Mouse (Mus musculus) embryonic facial prominence, embryonic 13.5 days (tissue): ENCODE data around the gene Pomgnt1. TPM values are rescaled to one million over a fixed set of nuclear protein-coding genes. Genes with fewer than 3 reads are reported as not detected.

Source experiments
- ATAC-seq: fragments of 200-750 bp; cut with Nextera tagmentation; 2 replicates; pipeline ENCODE4 v1.8.0; 2017; ENCODE audit warnings: low read depth; ENCODE audit not compliant: insufficient number of reproducible peaks, insufficient read depth, low FRiP score, low TSS enrichment
- H3K27ac ChIP-seq: fragments of 300-500 bp; sonication (generic); 2 replicates; pipeline ENCODE4 v1.5.1; 2015; ENCODE audit warnings: moderate library complexity, mild to moderate bottlenecking, inconsistent platforms
- H3K27me3 ChIP-seq: fragments of 300-500 bp; sonication (generic); 2 replicates; pipeline ENCODE4 v1.6.1; 2015; ENCODE audit warnings: mild to moderate bottlenecking, inconsistent platforms
- H3K36me3 ChIP-seq: fragments of 300-500 bp; sonication (generic); 2 replicates; pipeline ENCODE4 v1.6.1; 2015; ENCODE audit warnings: mild to moderate bottlenecking, inconsistent platforms
- H3K4me1 ChIP-seq: fragments of 300-500 bp; sonication (generic); 2 replicates; pipeline ENCODE4 v1.6.1; 2015; ENCODE audit warnings: inconsistent platforms
- H3K4me2 ChIP-seq: fragments of 300-500 bp; sonication (generic); 2 replicates; pipeline ENCODE4 v1.6.1; 2015; ENCODE audit warnings: moderate library complexity, mild to moderate bottlenecking, inconsistent platforms
- H3K4me3 ChIP-seq: fragments of 300-500 bp; sonication (generic); 2 replicates; pipeline ENCODE4 v1.5.1; 2015; ENCODE audit warnings: mild to moderate bottlenecking, inconsistent platforms
- H3K9ac ChIP-seq: fragments of 300-500 bp; sonication (generic); 2 replicates; pipeline ENCODE4 v1.6.1; 2015; ENCODE audit warnings: mild to moderate bottlenecking, inconsistent platforms
- H3K9me3 ChIP-seq: fragments of 300-500 bp; sonication (generic); 2 replicates; pipeline ENCODE4 v1.6.1; 2016; ENCODE audit warnings: inconsistent platforms
- WGBS: fragments of 180-500 bp; shearing (Covaris S2); methylation state at CpG from one replicate; pipeline ENCODE4 v1.1.7; 2015; ENCODE audit warnings: mixed read lengths; 5-methylcytosine and 5-hydroxymethylcytosine counted together
- polyA plus RNA-seq: library from polyadenylated mRNA; unstranded; fragments of >200 nt; fragmentation: Nextera tagmentation; extraction: Ambion mirVana; gene quantifications from 2 replicates; pipeline ENCODE4 v1.2.1, GENCODE M21; 2015

Gene Pomgnt1
- polyA plus RNA-seq, 1 experiment from 2014 or later, result 65.3 TPM

- no peaks in the 10 kb centered on the region for H3K9me3 ChIP-seq
- ATAC-seq, result no peak
- no peak overlapping the region for H3K27ac ChIP-seq
- no peaks in the 10 kb centered on the region for H3K27me3 ChIP-seq
- WGBS, result 91% methylated on average over 3 of the region's 3 CpGs
- H3K4me1 ChIP-seq, result peaks cover 7% of the 10 kb centered on the region
- no peak overlapping the region for H3K9ac ChIP-seq
- H3K4me3 ChIP-seq, result no peak overlapping the region
- H3K4me2 ChIP-seq, result no peak overlapping the region
- H3K36me3 ChIP-seq, result peaks cover 53% of the 10 kb centered on the region
Measured at GRCm38 (mm10) chr4:116160769-116161168, 37.1 kb downstream of the Pomgnt1 start.

GRCm38 (mm10) chr4:116162142-116162541 is 38.5 kb downstream of the Pomgnt1 start:
- Histone ChIP-seq H3K4me1 (peaks cover 13% of the 10 kb centered on the region), H3K27me3 (no peaks in the 10 kb centered on the region), H3K36me3 (peaks cover 39% of the 10 kb centered on the region), H3K4me2 (no peak overlapping the region), H3K9ac (no peak overlapping the region), H3K27ac (no peak overlapping the region), H3K4me3 (no peak overlapping the region), H3K9me3 (no peaks in the 10 kb centered on the region)
- WGBS, result 82% methylated on average over 4 of the region's 4 CpGs
- ATAC-seq, result no peak

- H3K4me1 ChIP-seq, result peaks cover 13% of the 10 kb centered on the region
- no peak for ATAC-seq
- 71% methylated on average over 2 of the region's 2 CpGs for whole genome bisulfite sequencing
- peaks cover 12% of the 10 kb centered on the region for H3K36me3 ChIP-seq
- H3K27ac ChIP-seq, result no peak overlapping the region
- H3K27me3 ChIP-seq, result no peaks in the 10 kb centered on the region
- no peaks in the 10 kb centered on the region for H3K9me3 ChIP-seq
- no peak overlapping the region for H3K9ac ChIP-seq
- H3K4me2 ChIP-seq, result no peak overlapping the region
- no peak overlapping the region for H3K4me3 ChIP-seq
Measured at GRCm38 (mm10) chr4:116164759-116165554, 41.3 kb downstream of the Pomgnt1 start.

- Histone ChIP-seq H3K27me3 (no peaks in the 10 kb centered on the region), H3K9me3 (no peaks in the 10 kb centered on the region), H3K4me1 (peaks cover 13% of the 10 kb centered on the region), H3K36me3 (peaks cover 6% of the 10 kb centered on the region), H3K4me3 (no peak overlapping the region), H3K27ac (no peak overlapping the region), H3K9ac (no peak overlapping the region), H3K4me2 (no peak overlapping the region)
- no peak for ATAC-seq
- WGBS, result 27% methylated on average over 8 of the region's 8 CpGs
Measured at GRCm38 (mm10) chr4:116165708-116166407, 42.2 kb downstream of the Pomgnt1 start.

GRCm38 (mm10) chr4:116167404-116167803 is 43.8 kb downstream of the Pomgnt1 start, which contains the start of gene Tspan1:
TSS of gene Tspan1 (minus strand) at chr4:116167601.
- H3K4me3 ChIP-seq, result no peak within 1 kb of the TSS
- H3K27ac ChIP-seq, result peak within 1 kb of the TSS; percentile 23; the same call in 1 of the 2 replicates
- 27% methylated on average over 7 of the region's 7 CpGs for WGBS
- no peaks in the 10 kb centered on the region for H3K27me3 ChIP-seq
- H3K9ac ChIP-seq, result no peak within 1 kb of the TSS
- H3K9me3 ChIP-seq, result no peaks in the 10 kb centered on the region
- H3K4me1 ChIP-seq, result peaks cover 13% of the 10 kb centered on the region
- no peak within 1 kb of the TSS for H3K4me2 ChIP-seq
- H3K36me3 ChIP-seq, result no peaks in the 10 kb centered on the region
- no peak for ATAC-seq

- 85% methylated on average over 7 of the region's 8 CpGs for WGBS
- Histone ChIP-seq H3K4me3 (no peak overlapping the region), H3K9me3 (no peaks in the 10 kb centered on the region), H3K9ac (no peak overlapping the region), H3K4me2 (no peak overlapping the region), H3K27me3 (no peaks in the 10 kb centered on the region), H3K27ac (no peak overlapping the region), H3K36me3 (no peaks in the 10 kb centered on the region), H3K4me1 (peaks cover 17% of the 10 kb centered on the region)
- 0 out of 2 replicates have a peak, but pooled peaks have one; percentile 62 for ATAC-seq
Measured at GRCm38 (mm10) chr4:116168617-116169352, 45.1 kb downstream of the Pomgnt1 start.

- WGBS, result 68% methylated on average over 3 of the region's 3 CpGs
- no peaks in the 10 kb centered on the region for H3K36me3 ChIP-seq
- H3K9ac ChIP-seq, result no peak overlapping the region
- peaks cover 21% of the 10 kb centered on the region for H3K4me1 ChIP-seq
- no peaks in the 10 kb centered on the region for H3K27me3 ChIP-seq
- 0 out of 2 replicates have a peak, but pooled peaks have one; percentile 5 for ATAC-seq
- H3K27ac ChIP-seq, result no peak overlapping the region
- no peak overlapping the region for H3K4me2 ChIP-seq
- no peak overlapping the region for H3K4me3 ChIP-seq
- no peaks in the 10 kb centered on the region for H3K9me3 ChIP-seq
Measured at GRCm38 (mm10) chr4:116169353-116169672, 45.7 kb downstream of the Pomgnt1 start.

GRCm38 (mm10) chr4:116173072-116173471 is 49.4 kb downstream of the Pomgnt1 start, which contains the start of the genes 1700042G07Rik and Gm49337:
TSS of gene 1700042G07Rik (plus strand) at chr4:116173372.
TSS of gene Gm49337 (plus strand) at chr4:116173384.
- ATAC-seq, result no peak
- Histone ChIP-seq H3K4me3 (no peak within 1 kb of the TSS), H3K9me3 (no peaks in the 10 kb centered on the region), H3K9ac (no peak within 1 kb of the TSS), H3K4me1 (peaks cover 36% of the 10 kb centered on the region), H3K27me3 (no peaks in the 10 kb centered on the region), H3K27ac (no peak within 1 kb of the TSS), H3K36me3 (no peaks in the 10 kb centered on the region), H3K4me2 (no peak within 1 kb of the TSS)
- 87% methylated on average over 6 of the region's 6 CpGs for WGBS

- Histone ChIP-seq H3K9ac (no peak overlapping the region), H3K4me1 (peaks cover 36% of the 10 kb centered on the region), H3K36me3 (no peaks in the 10 kb centered on the region), H3K27me3 (no peaks in the 10 kb centered on the region), H3K4me2 (no peak overlapping the region), H3K9me3 (no peaks in the 10 kb centered on the region), H3K27ac (no peak overlapping the region), H3K4me3 (no peak overlapping the region)
- no peak for ATAC-seq
- whole genome bisulfite sequencing, result 84% methylated on average over 4 of the region's 4 CpGs
Measured at GRCm38 (mm10) chr4:116173752-116174151, 50.1 kb downstream of the Pomgnt1 start.

- Histone ChIP-seq H3K27me3 (no peaks in the 10 kb centered on the region), H3K36me3 (no peaks in the 10 kb centered on the region), H3K27ac (no peak overlapping the region), H3K9ac (no peak overlapping the region), H3K4me3 (no peak overlapping the region), H3K4me1 (peaks cover 36% of the 10 kb centered on the region), H3K9me3 (no peaks in the 10 kb centered on the region), H3K4me2 (no peak overlapping the region)
- 42% methylated on average over 6 of the region's 6 CpGs for WGBS
- ATAC-seq, result no peak
Measured at GRCm38 (mm10) chr4:116174466-116175116, 51.0 kb downstream of the Pomgnt1 start.

GRCm38 (mm10) chr4:116175136-116175535 is 51.5 kb downstream of the Pomgnt1 start:
- no peak overlapping the region for H3K4me2 ChIP-seq
- no peak overlapping the region for H3K4me3 ChIP-seq
- no peaks in the 10 kb centered on the region for H3K36me3 ChIP-seq
- peaks cover 36% of the 10 kb centered on the region for H3K4me1 ChIP-seq
- H3K27me3 ChIP-seq, result no peaks in the 10 kb centered on the region
- H3K9ac ChIP-seq, result no peak overlapping the region
- H3K9me3 ChIP-seq, result no peaks in the 10 kb centered on the region
- ATAC-seq, result no peak
- no peak overlapping the region for H3K27ac ChIP-seq
